Mouse (Mus musculus): ENCODE results near the gene Fkbp4.

Fkbp4 gene

GRCm38 (mm10) chr6:128397574-128398261, 40.8 kb downstream of the Fkbp4 start:
- no peak for DNase-seq (ENCODE audit: low read depth, low spot score)

GRCm38 (mm10) chr6:128390683-128391082, 47.8 kb downstream of the Fkbp4 start:
- no peak for DNase-seq (ENCODE audit: low read depth, low spot score)

GRCm38 (mm10) chr6:128389185-128389584, 49.3 kb downstream of the Fkbp4 start:
- no peak for DNase-seq (ENCODE audit: low read depth, low spot score)

- no peak for DNase-seq (ENCODE audit: low read depth, low spot score)
Measured at GRCm38 (mm10) chr6:128385026-128385425, 53.5 kb downstream of the Fkbp4 start.

GRCm38 (mm10) chr6:128383752-128384151, 54.7 kb downstream of the Fkbp4 start:
- DNase-seq (ENCODE audit: low read depth, low spot score) = peak; percentile 90

- DNase-seq (ENCODE audit: low read depth, low spot score) = peak; percentile 72
Measured at GRCm38 (mm10) chr6:128381254-128381653, 57.2 kb downstream of the Fkbp4 start.

- peak; percentile 34 for DNase-seq (ENCODE audit: low read depth, low spot score)
Measured at GRCm38 (mm10) chr6:128380594-128381167, 57.8 kb downstream of the Fkbp4 start.
